Mouse (Mus musculus): ENCODE data around the gene Dcst2. TPM values are rescaled to one million over a fixed set of nuclear protein-coding genes. Genes with fewer than 3 reads are reported as not detected.

Dcst2 gene
- 0.06 TPM for polyA plus RNA-seq (2021)

DNA sequence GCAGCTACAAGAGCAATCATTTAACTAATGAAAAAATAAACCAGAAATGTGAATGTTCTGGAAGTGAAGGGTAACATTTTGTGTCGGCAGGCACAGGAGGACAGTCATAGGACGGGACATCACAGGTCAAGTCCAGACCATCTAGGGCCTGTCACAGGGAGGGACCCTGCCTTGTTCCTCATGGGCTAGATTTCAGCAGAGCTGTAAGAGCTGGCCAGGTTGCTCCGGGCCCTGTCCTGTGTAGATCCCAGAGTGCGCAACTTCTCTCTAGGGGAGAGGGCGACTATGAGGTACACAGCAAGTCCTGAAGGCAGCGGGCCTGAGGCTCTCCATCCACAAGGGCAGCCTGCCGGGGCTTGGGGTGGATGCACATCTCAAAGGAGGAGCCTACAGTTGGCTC, at the start of gene Dcst2:
TSS of gene Dcst2 (plus strand) at position 301 of the 400 bp plus-strand sequence.
- ATAC-seq (no peak), DNase-seq (ENCODE audit: low read depth, low spot score) (no peak)
- in situ Hi-C loops (cut with MboI; ENCODE audit: low pct_unique_long_range_greater_than_20kb), result no loop called here
- peaks cover 19% of the 10 kb centered on the region for H3K27me3 ChIP-seq
- ChIA-PET CTCF (interaction anchor here (0.8 to 0.9 kb wide), 2 partner anchors 21 to 27 kb away, joined by 3 read pairs; no protein-coding TSS in a partner anchor), POLR2A (no interaction called here)
- no peak for TF ChIP-seq CTCF (IDR thresholded peaks at IDR 0.05)

DNA sequence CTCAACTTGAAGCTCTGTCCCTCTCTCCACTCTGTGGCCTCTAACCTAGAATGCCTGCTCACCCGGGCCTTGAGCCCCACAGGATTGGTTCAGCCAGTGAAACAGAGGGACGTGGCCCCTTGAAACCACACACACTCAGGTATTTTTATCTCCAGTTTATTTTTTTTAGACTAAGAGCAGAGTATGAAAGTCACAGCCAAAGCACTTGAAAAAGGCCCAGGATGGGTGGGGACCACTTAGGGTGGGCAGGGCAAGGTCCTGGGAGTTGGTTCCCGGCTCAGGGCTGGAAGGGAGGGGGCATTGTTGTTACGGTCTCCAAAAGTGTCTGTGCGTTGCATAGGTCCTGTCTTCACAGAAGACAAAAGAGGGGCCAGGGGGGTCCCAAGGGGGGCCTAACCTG, 47.4 kb upstream of the Dcst2 start:
- TF ChIP-seq CTCF (IDR thresholded peaks at IDR 0.05), result no peak
- CTCF ChIA-PET, result interaction anchor here (1.3 kb wide), 1 partner anchor 40 kb away, joined by 4 read pairs; no protein-coding TSS in a partner anchor
- in situ Hi-C loops (cut with MboI; ENCODE audit: low pct_unique_long_range_greater_than_20kb), result no loop called here
- POLR2A ChIA-PET, result interaction anchor here (0.5 kb wide), 1 partner anchor 77 kb away, joined by 3 read pairs; no protein-coding TSS in a partner anchor
- no peaks in the 10 kb centered on the region for H3K27me3 ChIP-seq
- no peak for ATAC-seq
- no peak for DNase-seq (ENCODE audit: low read depth, low spot score)

DNA sequence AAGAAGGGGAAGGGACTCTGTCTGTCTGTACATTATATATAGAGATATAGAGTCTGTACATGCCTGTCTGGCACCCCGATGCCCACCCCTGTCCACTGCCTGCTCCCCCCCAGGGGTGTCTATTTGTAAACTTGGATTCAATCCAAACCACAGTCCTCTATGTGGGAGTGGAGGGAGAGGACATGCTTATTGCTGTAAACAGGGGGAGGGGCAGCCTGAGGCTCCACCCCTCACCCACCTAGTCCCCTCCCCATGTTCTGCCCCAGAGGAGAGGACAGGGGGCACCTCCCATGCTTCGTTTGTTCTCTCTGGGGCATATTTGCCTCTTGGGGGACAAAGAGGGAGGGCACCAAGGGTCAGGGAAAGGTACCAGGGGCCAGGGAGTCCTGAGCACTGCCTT, 47.0 kb upstream of the Dcst2 start:
- ChIA-PET CTCF (interaction anchor here (0.6 to 4.2 kb wide), 6 partner anchors 16 to 40 kb away, joined by 3 to 17 read pairs (median 4); no protein-coding TSS in a partner anchor), POLR2A (interaction anchor here (0.7 kb wide), 1 partner anchor 33 kb away, joined by 3 read pairs; no protein-coding TSS in a partner anchor)
- no peak for TF ChIP-seq CTCF (IDR thresholded peaks at IDR 0.05)
- ATAC-seq (no peak), DNase-seq (ENCODE audit: low read depth, low spot score) (no peak)
- in situ Hi-C loops (cut with MboI; ENCODE audit: low pct_unique_long_range_greater_than_20kb), result loop anchor here (5.0 kb wide), 1 partner anchor 38 kb away; no protein-coding TSS in a partner anchor
- H3K27me3 ChIP-seq, result no peaks in the 10 kb centered on the region

DNA sequence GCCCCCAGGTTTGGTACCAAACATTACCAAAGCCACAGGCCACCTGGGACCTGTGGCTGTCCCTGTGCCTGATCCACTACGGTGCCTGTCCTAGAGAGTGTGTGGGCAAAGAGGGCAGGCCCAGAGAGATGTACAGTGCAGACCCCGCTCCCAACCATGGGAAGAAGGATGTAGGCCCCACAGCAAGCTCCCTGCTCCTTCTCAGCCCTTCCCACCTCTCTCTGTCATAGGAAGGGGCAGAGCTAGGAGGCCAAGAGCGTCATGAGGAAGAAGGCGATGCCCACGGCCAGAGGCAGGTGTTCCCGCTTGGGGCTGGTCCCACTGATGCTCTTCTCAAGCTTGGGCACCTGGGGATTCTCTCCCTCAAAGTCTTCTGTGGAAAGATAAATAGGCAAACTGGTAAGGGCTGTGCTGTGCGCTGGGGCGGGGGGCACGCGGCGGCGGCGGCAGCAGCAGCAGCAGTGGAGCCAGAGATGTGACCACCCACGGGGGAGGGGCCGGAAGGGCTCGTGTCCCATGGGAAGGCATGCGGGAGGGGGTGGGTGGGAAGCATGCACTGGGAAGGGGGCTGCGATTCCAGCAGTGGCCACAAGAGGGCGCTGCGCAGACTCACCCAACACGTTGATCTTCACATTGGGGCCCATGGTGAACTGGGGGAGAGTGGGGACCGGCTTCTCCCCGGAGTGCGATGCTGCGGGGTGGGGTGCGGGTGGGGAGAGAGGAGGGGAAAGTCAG, 46.4 kb upstream of the Dcst2 start:
- DNase-seq (ENCODE audit: low read depth, low spot score) (no peak), ATAC-seq (peak; percentile 46)
- CTCF ChIA-PET, result interaction anchor here (0.6 to 4.2 kb wide), 7 partner anchors 12 to 39 kb away, joined by 3 to 17 read pairs (median 5); no protein-coding TSS in a partner anchor
- TF ChIP-seq CTCF (IDR thresholded peaks at IDR 0.05), result no peak
- POLR2A ChIA-PET, result interaction anchor here (0.6 to 0.7 kb wide), 2 partner anchors 32 to 106 kb away, joined by 3 to 4 read pairs; no protein-coding TSS in a partner anchor
- in situ Hi-C loops (cut with MboI; ENCODE audit: low pct_unique_long_range_greater_than_20kb), result loop anchor here (5.0 kb wide), 1 partner anchor 37 kb away; no protein-coding TSS in a partner anchor
- H3K27me3 ChIP-seq, result no peaks in the 10 kb centered on the region

DNA sequence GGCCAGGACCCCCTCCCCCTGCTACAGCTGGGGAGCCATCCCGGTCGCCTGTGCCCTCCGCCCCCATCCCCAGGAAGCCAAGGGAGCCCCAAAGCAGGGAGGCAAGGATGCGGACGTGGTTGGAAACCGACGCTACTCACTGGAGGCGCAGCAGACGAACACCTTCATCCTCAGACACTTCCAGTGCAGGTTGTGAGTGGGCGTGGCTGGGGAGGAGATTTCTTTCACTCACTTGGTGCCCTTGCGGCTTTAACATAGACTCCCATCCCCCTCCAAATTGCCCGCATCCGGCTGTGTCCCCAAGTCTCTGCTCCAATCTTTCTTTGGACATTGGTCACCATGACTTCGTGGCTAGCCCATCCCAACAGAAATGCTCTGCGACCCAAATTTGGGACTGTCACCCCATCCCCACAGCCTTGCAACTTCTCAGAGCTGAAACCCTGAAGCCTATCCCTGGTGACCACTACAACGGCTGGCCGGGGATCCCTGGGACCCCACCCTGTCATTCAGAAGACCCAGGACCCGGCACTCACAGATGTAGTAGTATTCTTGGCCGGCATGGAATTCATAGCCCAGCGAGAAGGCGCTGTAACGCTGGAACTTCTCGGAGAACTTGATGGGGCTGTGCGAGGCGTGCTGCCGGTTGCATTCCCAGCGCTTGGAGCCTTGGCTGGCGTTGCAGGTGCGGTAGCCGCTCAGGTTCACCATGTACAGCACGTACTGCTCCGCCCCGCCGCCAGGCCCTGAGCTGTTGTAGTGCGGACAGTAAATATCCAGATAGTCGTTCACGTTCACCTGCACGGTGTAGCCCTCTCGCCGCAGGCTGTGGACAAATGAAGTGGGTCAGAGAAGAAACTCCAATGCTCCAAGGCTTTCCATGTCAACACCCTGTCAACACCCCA, 45.6 kb upstream of the Dcst2 start:
- in situ Hi-C loops (cut with MboI; ENCODE audit: low pct_unique_long_range_greater_than_20kb), result loop anchor here (5.0 kb wide), 1 partner anchor 36 kb away; no protein-coding TSS in a partner anchor

DNA sequence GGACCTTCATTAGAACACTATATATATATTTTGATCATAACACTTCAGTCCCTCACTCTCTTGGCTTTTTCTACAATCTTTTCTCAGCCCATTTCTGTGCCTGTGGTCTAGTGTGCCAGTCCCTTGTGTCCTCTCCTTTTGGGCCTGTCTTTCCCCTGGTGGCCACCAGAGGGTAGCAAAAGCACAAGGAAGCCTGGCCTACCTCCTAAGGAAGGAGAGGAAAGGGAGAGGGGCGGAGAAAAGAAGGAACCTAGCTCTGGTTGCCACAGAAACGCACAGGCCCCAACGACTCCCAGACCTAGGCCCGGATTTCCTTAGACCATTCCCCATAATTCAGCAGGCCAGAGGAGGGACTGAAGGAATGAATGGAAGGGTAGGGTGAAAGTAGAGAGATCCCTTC, 44.9 kb upstream of the Dcst2 start:
- DNase-seq (ENCODE audit: low read depth, low spot score), result no peak
- peaks cover 6% of the 10 kb centered on the region for H3K27me3 ChIP-seq
- CTCF ChIA-PET, result interaction anchor here (0.6 to 4.2 kb wide), 19 partner anchors 9 to 399 kb away, joined by 3 to 22 read pairs (median 4); partner anchors contain the start of genes Krtcap2 and Trim46
- POLR2A ChIA-PET, result interaction anchor here (0.8 to 2.2 kb wide), 6 partner anchors 8 to 38 kb away, joined by 3 to 10 read pairs (median 3); no protein-coding TSS in a partner anchor
- TF ChIP-seq CTCF (IDR thresholded peaks at IDR 0.05), result no peak
- in situ Hi-C loops (cut with MboI; ENCODE audit: low pct_unique_long_range_greater_than_20kb), result loop anchor here (5.0 kb wide), 1 partner anchor 35 kb away; no protein-coding TSS in a partner anchor
- peak; percentile 11 for ATAC-seq

More for the DNA sequence above, 45.6 kb upstream of the Dcst2 start:
- ChIA-PET CTCF (interaction anchor here (0.6 to 4.2 kb wide), 21 partner anchors 8 to 399 kb away, joined by 3 to 22 read pairs (median 4); partner anchors contain the start of genes Krtcap2 and Trim46), POLR2A (interaction anchor here (0.6 to 1.6 kb wide), 4 partner anchors 8 to 106 kb away, joined by 3 to 4 read pairs (median 4); no protein-coding TSS in a partner anchor)
- DNase-seq (ENCODE audit: low read depth, low spot score) (no peak), ATAC-seq (no peak)
- peaks cover 4% of the 10 kb centered on the region for H3K27me3 ChIP-seq
- TF ChIP-seq CTCF (IDR thresholded peaks at IDR 0.05), result no peak

DNA sequence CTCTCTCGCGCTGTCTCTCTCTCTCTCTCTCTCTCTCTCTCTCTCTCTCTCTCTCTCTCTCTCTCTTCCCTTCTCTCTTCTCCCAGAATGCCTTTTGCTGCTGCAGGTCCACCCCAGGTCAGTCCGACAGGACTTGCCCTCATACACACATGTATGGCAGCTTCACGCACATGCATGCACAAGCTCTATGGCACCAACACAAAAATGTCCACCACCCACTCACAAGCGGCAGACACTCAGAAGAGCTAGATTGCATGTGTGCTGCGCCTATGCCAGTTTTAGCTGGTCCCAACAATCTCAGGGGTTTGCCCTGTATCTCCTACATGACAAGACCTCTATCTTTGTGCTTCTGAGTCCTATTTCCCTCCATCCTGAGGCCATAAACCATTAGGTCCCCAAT, 44.5 kb upstream of the Dcst2 start:
- in situ Hi-C loops (cut with MboI; ENCODE audit: low pct_unique_long_range_greater_than_20kb), result loop anchor here (5.0 kb wide), 1 partner anchor 35 kb away; no protein-coding TSS in a partner anchor
- POLR2A ChIA-PET, result interaction anchor here (0.6 to 2.2 kb wide), 6 partner anchors 10 to 102 kb away, joined by 3 to 10 read pairs (median 3); no protein-coding TSS in a partner anchor
- CTCF ChIA-PET, result interaction anchor here (0.6 to 4.2 kb wide), 19 partner anchors 9 to 400 kb away, joined by 3 to 22 read pairs (median 4); partner anchors contain the start of genes Krtcap2 and Trim46
- peaks cover 6% of the 10 kb centered on the region for H3K27me3 ChIP-seq
- DNase-seq (ENCODE audit: low read depth, low spot score), result no peak
- no peak for ATAC-seq
- TF ChIP-seq CTCF (IDR thresholded peaks at IDR 0.05), result no peak

DNA sequence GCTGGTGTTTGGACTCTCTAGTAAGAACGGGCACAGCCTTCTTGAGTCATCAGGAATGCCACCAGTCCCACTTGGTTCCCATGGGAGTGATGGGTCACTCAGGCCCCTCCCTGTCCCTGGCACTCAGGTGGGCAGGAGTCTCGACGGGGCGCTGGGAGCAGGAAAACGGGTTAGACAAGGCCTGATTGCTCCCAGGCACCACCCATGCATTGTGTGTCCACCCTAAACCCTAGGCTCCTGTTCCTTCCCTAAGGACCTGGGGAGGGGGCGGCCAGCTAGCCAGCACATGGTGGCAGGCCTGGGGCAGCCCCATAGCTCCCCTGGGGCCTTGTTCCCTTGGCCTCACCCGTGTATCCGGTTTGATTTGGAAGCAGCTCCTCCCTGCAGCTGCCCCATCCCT, 43.5 kb upstream of the Dcst2 start:
- no peak for TF ChIP-seq CTCF (IDR thresholded peaks at IDR 0.05)
- ChIA-PET POLR2A (interaction anchor here (0.9 to 2.2 kb wide), 2 partner anchors 22 to 31 kb away, joined by 4 to 10 read pairs; partner anchors contain the start of gene Adam15), CTCF (interaction anchor here (0.8 to 4.2 kb wide), 6 partner anchors 12 to 94 kb away, joined by 3 to 22 read pairs (median 12); partner anchors contain the start of gene Flad1)
- no peak for ATAC-seq
- no peak for DNase-seq (ENCODE audit: low read depth, low spot score)
- in situ Hi-C loops (cut with MboI; ENCODE audit: low pct_unique_long_range_greater_than_20kb), result loop anchor here (5.0 kb wide), 1 partner anchor 34 kb away; no protein-coding TSS in a partner anchor
- peaks cover 6% of the 10 kb centered on the region for H3K27me3 ChIP-seq

DNA sequence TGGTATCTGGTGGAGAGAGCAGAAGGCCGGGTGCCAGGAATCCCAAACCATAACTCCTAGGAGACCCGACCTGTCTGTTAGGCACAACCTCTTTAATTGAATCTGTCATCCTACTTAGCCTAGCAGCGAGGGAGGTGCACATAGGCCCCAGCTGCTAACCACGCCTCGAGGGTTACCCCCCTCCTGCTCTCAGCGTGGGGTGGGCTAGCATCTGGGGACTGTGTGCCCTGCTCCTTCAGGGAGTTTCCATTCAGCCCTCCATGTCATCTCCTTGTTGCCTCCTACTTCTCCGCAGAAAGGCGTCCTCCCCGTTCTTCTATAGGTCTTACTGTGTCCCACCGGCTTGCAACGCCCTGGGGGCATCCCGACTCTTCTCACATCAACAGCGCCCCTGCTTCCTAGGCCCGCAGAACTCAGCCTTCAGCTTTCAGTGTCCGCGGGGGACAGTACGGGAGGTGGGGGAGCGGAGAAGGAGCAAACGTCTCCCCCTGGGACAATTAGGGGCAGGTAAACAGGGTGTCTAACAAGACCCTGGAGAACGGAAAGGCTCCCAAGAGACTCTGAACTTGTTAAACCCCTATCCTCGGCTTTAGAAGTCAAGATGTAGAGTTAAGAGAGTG, 42.7 kb upstream of the Dcst2 start:
- peaks cover 6% of the 10 kb centered on the region for H3K27me3 ChIP-seq
- ChIA-PET CTCF (interaction anchor here (0.8 to 4.2 kb wide), 5 partner anchors 16 to 93 kb away, joined by 3 to 22 read pairs (median 17); partner anchors contain the start of gene Flad1), POLR2A (interaction anchor here (0.6 to 2.2 kb wide), 5 partner anchors 21 to 170 kb away, joined by 3 to 10 read pairs (median 4); partner anchors contain the start of gene Adam15)
- ATAC-seq (no peak), DNase-seq (ENCODE audit: low read depth, low spot score) (no peak)
- TF ChIP-seq CTCF (IDR thresholded peaks at IDR 0.05), result no peak
- in situ Hi-C loops (cut with MboI; ENCODE audit: low pct_unique_long_range_greater_than_20kb), result loop anchor here (5.0 kb wide), 1 partner anchor 33 kb away; no protein-coding TSS in a partner anchor
